Mouse (Mus musculus) CH12.LX (cell line): ENCODE data around the gene Prr13. TPM values are rescaled to one million over a fixed set of nuclear protein-coding genes. Genes with fewer than 3 reads are reported as not detected.

ENCODE experiments used
- DNase-seq: peaks from one replicate; pipeline ENCODE4 v3.0.0-alpha.2; 2013; ENCODE audit errors: extremely low read depth
- H3K27ac ChIP-seq: 2 replicates; pipeline ENCODE4 v1.5.1; 2012; ENCODE audit warnings: low read depth, mild to moderate bottlenecking, control low read depth, moderate library complexity; ENCODE audit not compliant: insufficient read depth
- H3K27me3 ChIP-seq: replicated peaks from 2 replicates; pipeline ENCODE3; 2012; ENCODE audit warnings: inconsistent platforms
- H3K36me3 ChIP-seq, 2 experiments: replicated peaks in 1 of 2; 2 replicates each; pipeline versions ENCODE3 to v1.6.1; 2012; ENCODE audit warnings: inconsistent platforms in 1 of 2, low read length in 1 of 2, mild to moderate bottlenecking in 1 of 2, mixed read lengths in 1 of 2, moderate library complexity in 1 of 2; ENCODE audit not compliant: control insufficient read depth in 1 of 2, insufficient read depth in 1 of 2
- H3K4me1 ChIP-seq, 2 experiments: 2 replicates each; pipeline ENCODE4 v1.6.1; 2012; ENCODE audit warnings: inconsistent platforms in 1 of 2, moderate library complexity in 1 of 2; ENCODE audit not compliant: insufficient read depth in 2 of 2, control insufficient read depth in 1 of 2
- H3K4me2 ChIP-seq: 2 replicates; pipeline ENCODE4 v1.6.1; 2012; ENCODE audit warnings: low read depth, mild to moderate bottlenecking, control low read depth; ENCODE audit not compliant: poor library complexity, insufficient read depth, severe bottlenecking
- H3K4me3 ChIP-seq, 3 experiments: fragments of 150-350 bp in 1 of 3; sonication (generic) in 1 of 3; replicated peaks in 1 of 3; 2 replicates each; pipeline versions ENCODE3 to v1.5.1; 2011 to 2012; ENCODE audit warnings: low read depth in 2 of 3, low read length in 2 of 3, mild to moderate bottlenecking in 2 of 3, moderate library complexity in 2 of 3, control low read depth in 1 of 3, improper control_type of control experiment in 1 of 3, inconsistent platforms in 1 of 3, mixed read lengths in 1 of 3; ENCODE audit not compliant: poor library complexity in 1 of 3
- H3K79me2 ChIP-seq: replicated peaks from 2 replicates; pipeline ENCODE4 v1.6.1; 2012; ENCODE audit warnings: mild to moderate bottlenecking, moderate library complexity; ENCODE audit not compliant: control insufficient read depth, poor library complexity, insufficient read depth, severe bottlenecking; ENCODE audit errors: extremely low read depth
- H3K9ac ChIP-seq: 2 replicates; pipeline ENCODE4 v1.6.1; 2012; ENCODE audit warnings: low read depth, mild to moderate bottlenecking, control low read depth, moderate library complexity; ENCODE audit not compliant: insufficient read depth
- H3K9me3 ChIP-seq: replicated peaks from 2 replicates; pipeline ENCODE3; 2012; ENCODE audit warnings: low read length, inconsistent platforms, mixed read lengths
- CTCF ChIP-seq, 2 experiments: IDR thresholded peaks in 1 of 2; conservative IDR thresholded peaks in 1 of 2; 2 replicates each; pipeline ENCODE4 v1.5.1; 2011 to 2012; ENCODE audit warnings: low read depth in 2 of 2, low read length in 2 of 2, improper control_type of control experiment in 1 of 2, inconsistent platforms in 1 of 2, mild to moderate bottlenecking in 1 of 2, moderate library complexity in 1 of 2
- E2F4 ChIP-seq: IDR thresholded peaks from 2 replicates; pipeline ENCODE4 v1.6.1; 2011; ENCODE audit warnings: low read depth, low read length, improper control_type of control experiment; ENCODE audit not compliant: insufficient replicate concordance
- ETS1 ChIP-seq: conservative IDR thresholded peaks from 2 replicates; pipeline ENCODE4 v1.6.1; 2012; ENCODE audit warnings: low read depth, mild to moderate bottlenecking, inconsistent platforms, low read length, improper control_type of control experiment, moderate library complexity
- HCFC1 ChIP-seq: IDR thresholded peaks from 2 replicates; pipeline ENCODE4 v1.6.1; 2012; ENCODE audit warnings: low read depth, mild to moderate bottlenecking, inconsistent platforms, low read length, improper control_type of control experiment
- JUN ChIP-seq: IDR thresholded peaks from 2 replicates; pipeline ENCODE4 v1.6.1; 2011; ENCODE audit warnings: low read depth, mild to moderate bottlenecking, low read length, improper control_type of control experiment, moderate library complexity; ENCODE audit not compliant: insufficient read depth
- JUND ChIP-seq: conservative IDR thresholded peaks from 2 replicates; pipeline ENCODE4 v1.6.1; 2011; ENCODE audit warnings: low read depth, low read length, improper control_type of control experiment
- KAT2A ChIP-seq: IDR thresholded peaks from 2 replicates; pipeline ENCODE4 v1.6.1; 2012; ENCODE audit warnings: low read length, improper control_type of control experiment, inconsistent platforms; ENCODE audit not compliant: insufficient replicate concordance
- MAX ChIP-seq: IDR thresholded peaks from 2 replicates; pipeline ENCODE4 v1.6.1; 2011; ENCODE audit warnings: low read length, improper control_type of control experiment
- MEF2A ChIP-seq: IDR thresholded peaks from 2 replicates; pipeline ENCODE4 v1.6.1; 2014; ENCODE audit warnings: low read depth, mild to moderate bottlenecking, inconsistent platforms, low read length, improper control_type of control experiment, borderline replicate concordance
- MXI1 ChIP-seq: IDR thresholded peaks from 2 replicates; pipeline ENCODE4 v1.6.1; 2011; ENCODE audit warnings: mild to moderate bottlenecking, low read depth, low read length, improper control_type of control experiment
- MYC ChIP-seq: IDR thresholded peaks from 2 replicates; pipeline ENCODE4 v1.6.1; 2011; ENCODE audit warnings: low read depth, mild to moderate bottlenecking, improper control_type of control experiment, low read length
- PAX5 ChIP-seq: IDR thresholded peaks from 2 replicates; pipeline ENCODE4 v1.6.1; 2012; ENCODE audit warnings: low read length, inconsistent platforms, mixed read lengths
- SMC3 ChIP-seq: IDR thresholded peaks from 2 replicates; pipeline ENCODE4 v1.6.1; 2011; ENCODE audit warnings: low read depth, low read length, improper control_type of control experiment
- UBTF ChIP-seq: IDR thresholded peaks from 2 replicates; pipeline ENCODE4 v1.6.1; 2012; ENCODE audit warnings: low read depth, mild to moderate bottlenecking, inconsistent platforms, low read length, improper control_type of control experiment, moderate library complexity
- ZC3H11A ChIP-seq: IDR thresholded peaks from 2 replicates; pipeline ENCODE4 v1.6.1; 2012; ENCODE audit warnings: low read depth, mild to moderate bottlenecking, inconsistent platforms, low read length, improper control_type of control experiment
- ZMIZ1 ChIP-seq: IDR thresholded peaks from 2 replicates; pipeline ENCODE4 v1.6.1; 2012; ENCODE audit warnings: low read depth, mild to moderate bottlenecking, inconsistent platforms, low read length, improper control_type of control experiment
- dilution Hi-C: fragments of 300-500 bp; cut with MboI; formaldehyde crosslinking; loops from 2 replicates; pipeline ENCODE4 v1.14.3; 2020; ENCODE audit warnings: low sequenced_read_pairs; ENCODE audit not compliant: extremely low pct_unique_long_range_greater_than_20kb, extremely low pct_ligation_motif_present
- in situ Hi-C: fragments of 300-500 bp; cut with MboI; formaldehyde crosslinking; loops from 3 replicates; pipeline ENCODE4 v1.14.3; 2019; ENCODE audit warnings: low sequenced_read_pairs, low pct_ligation_motif_present, low pct_unique_long_range_greater_than_20kb, mixed read lengths
- polyA plus RNA-seq: library from polyadenylated mRNA; unstranded; fragments of >175 nt; gene quantifications from 2 replicates; pipeline ENCODE4 v1.2.1, GENCODE M21; 2012; ENCODE audit warnings: low read depth; ENCODE audit not compliant: insufficient read length
- total RNA-seq, 2 experiments: library from RNA; depleted of rRNA; stranded (reverse); fragments of 300-350 nt in 1 of 2; fragments of >200 nt in 1 of 2; gene quantifications; 2 replicates each; pipeline ENCODE4 v1.2.3; 2012 to 2014

Gene Prr13
- total and polyA plus RNA-seq, 3 experiments, result 32.2 to 131 (median 36.4) TPM

DNA sequence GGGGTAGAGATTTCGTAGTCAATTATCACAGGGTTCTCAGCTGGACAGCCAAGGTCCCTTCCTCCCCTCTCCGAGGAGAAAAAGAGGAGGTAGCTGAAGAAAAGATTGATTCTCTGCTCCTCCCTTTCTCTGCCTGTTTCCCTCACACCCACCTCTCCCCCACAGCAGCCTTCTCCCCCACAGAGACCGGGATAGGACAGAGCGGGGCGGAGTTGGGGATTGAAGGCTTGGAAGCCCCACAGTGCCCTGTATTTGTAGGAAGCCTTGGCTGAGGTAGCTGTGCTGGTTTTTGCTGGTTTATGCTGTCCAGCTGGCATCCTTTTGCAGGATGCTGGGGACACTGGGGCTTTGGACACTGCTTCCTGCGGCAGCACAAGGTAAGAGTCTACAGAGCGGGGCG is 13.7 kb upstream of the Prr13 start, which contains the start of gene Amhr2:
TSS of gene Amhr2 (plus strand) at position 222 of the 400 bp plus-strand sequence.
- no peak within 1 kb of the TSS for H3K9ac ChIP-seq
- DNase-seq, result no peak
- H3K4me2 ChIP-seq, result no peak within 1 kb of the TSS

DNA sequence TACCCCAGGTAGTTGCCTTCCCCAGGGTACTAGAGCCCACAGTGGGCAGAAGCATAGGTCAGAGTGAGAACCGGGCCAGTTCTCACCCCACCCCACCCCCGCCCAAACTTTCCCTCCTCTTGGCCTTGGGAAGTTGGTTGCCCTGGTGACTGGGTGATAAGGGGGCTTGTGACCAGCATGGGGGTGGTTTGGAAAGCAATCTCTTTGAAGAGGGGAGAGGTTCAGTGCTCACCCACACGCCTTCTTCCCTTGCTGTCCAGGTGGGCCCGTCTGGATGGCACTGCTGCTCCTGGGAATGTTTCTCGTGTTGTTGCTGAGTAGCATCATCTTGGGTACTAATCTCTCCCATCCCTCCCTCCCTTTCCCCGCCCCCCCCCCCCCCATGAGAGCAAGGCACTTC is 12.4 kb upstream of the Prr13 start:
- Histone ChIP-seq H3K79me2 (no peaks in the 10 kb centered on the region), H3K36me3 (no peaks in the 10 kb centered on the region), H3K4me1 (peaks cover 0 to 3% of the 10 kb centered on the region in 2 experiments; a peak in 1 of 4 replicates), H3K27me3 (peaks cover 24% of the 10 kb centered on the region), H3K4me2 (no peak overlapping the region), H3K27ac (no peak overlapping the region), H3K4me3 (no peak overlapping the region), H3K9me3 (no peaks in the 10 kb centered on the region), H3K9ac (no peak overlapping the region)
- in situ Hi-C loops, result no loop called here
- dilution Hi-C loops, result no loop called here
- DNase-seq, result no peak
- TF ChIP-seq MXI1 (no peak), MAX (no peak), HCFC1 (no peak), MEF2A (no peak), ETS1 (no peak), JUND (no peak)

More for the DNA sequence above, 13.7 kb upstream of the Prr13 start, which contains the start of gene Amhr2:
- no peak for TF ChIP-seq ZMIZ1
- H3K4me1 ChIP-seq, result no peaks in the 10 kb centered on the region
- peaks cover 24% of the 10 kb centered on the region for H3K27me3 ChIP-seq
- dilution Hi-C loops, result no loop called here
- no peaks in the 10 kb centered on the region for H3K36me3 ChIP-seq
- in situ Hi-C loops, result no loop called here
- no peaks in the 10 kb centered on the region for H3K9me3 ChIP-seq
- no peak within 1 kb of the TSS for H3K4me3 ChIP-seq
- no peaks in the 10 kb centered on the region for H3K79me2 ChIP-seq
- no peak within 1 kb of the TSS for H3K27ac ChIP-seq

DNA sequence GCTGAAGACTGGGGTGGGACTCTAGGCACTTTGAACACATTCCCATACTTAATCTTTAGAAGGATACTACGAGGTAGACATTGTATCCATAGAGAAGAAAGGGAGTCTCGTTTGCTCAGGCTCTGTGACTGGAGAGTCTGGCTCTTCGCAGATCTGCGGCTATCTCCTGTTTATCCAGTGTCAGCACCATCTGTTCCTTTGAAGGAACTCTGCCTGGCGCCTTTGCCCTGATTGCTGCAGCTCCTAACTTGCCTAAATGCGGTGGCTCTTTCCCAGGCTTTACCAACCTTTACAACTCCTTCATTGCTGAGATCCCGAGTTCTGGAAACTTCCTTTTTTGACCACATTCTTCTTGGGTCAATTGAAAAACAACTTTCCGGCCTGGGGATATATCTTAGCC is 9.5 kb upstream of the Prr13 start:
- Histone ChIP-seq H3K36me3 (no peaks in the 10 kb centered on the region), H3K4me3 (no peak overlapping the region), H3K4me1 (peaks cover 0 to 3% of the 10 kb centered on the region in 2 experiments; a peak in 1 of 4 replicates), H3K4me2 (no peak overlapping the region), H3K27me3 (peaks cover 43% of the 10 kb centered on the region), H3K27ac (no peak overlapping the region), H3K9ac (no peak overlapping the region), H3K9me3 (no peaks in the 10 kb centered on the region), H3K79me2 (no peaks in the 10 kb centered on the region)
- TF ChIP-seq UBTF (no peak), CTCF (conservative IDR thresholded peaks at IDR 0.05 in 1 of 2, IDR thresholded peaks at IDR 0.05 in 1 of 2; ENCODE audit: low read depth in 2 of 2, low read length in 2 of 2) (no peak), E2F4 (no peak), MYC (no peak), SMC3 (no peak), KAT2A (no peak), ZC3H11A (no peak), PAX5 (no peak), JUN (no peak)
- no peak for DNase-seq
- in situ Hi-C loops (no loop called here), dilution Hi-C loops (no loop called here)
